Mouse (Mus musculus) liver, postnatal 0 days (tissue): ENCODE data around the gene Atcay.

ENCODE experiments used
- CTCF ChIP-seq: sonication (generic); IDR thresholded peaks from 2 replicates; pipeline ENCODE4 v1.5.1; 2016; ENCODE audit warnings: antibody characterized with exemption, low read depth
- EP300 ChIP-seq: IDR thresholded peaks from 2 replicates; pipeline ENCODE4 v1.6.1; 2016; ENCODE audit warnings: antibody characterized with exemption, low read depth, mild to moderate bottlenecking

GRCm38 (mm10) chr10:81154736-81155135 lies 75.9 kb downstream of the Atcay start:
- TF ChIP-seq CTCF (no peak), EP300 (no peak)
